Mouse (Mus musculus): Measurements from ENCODE around the gene Slc47a2. TPM values are rescaled to one million over a fixed set of nuclear protein-coding genes. Genes with fewer than 3 reads are reported as not detected.
"Not testable (repeated sequence)": the region's sequence is repeated elsewhere in the genome, so short reads cannot be mapped to it uniquely, and the experiment has no call there.

Gene Slc47a2
- total RNA-seq, 2 experiments from 2014 or later = not detected

DNA sequence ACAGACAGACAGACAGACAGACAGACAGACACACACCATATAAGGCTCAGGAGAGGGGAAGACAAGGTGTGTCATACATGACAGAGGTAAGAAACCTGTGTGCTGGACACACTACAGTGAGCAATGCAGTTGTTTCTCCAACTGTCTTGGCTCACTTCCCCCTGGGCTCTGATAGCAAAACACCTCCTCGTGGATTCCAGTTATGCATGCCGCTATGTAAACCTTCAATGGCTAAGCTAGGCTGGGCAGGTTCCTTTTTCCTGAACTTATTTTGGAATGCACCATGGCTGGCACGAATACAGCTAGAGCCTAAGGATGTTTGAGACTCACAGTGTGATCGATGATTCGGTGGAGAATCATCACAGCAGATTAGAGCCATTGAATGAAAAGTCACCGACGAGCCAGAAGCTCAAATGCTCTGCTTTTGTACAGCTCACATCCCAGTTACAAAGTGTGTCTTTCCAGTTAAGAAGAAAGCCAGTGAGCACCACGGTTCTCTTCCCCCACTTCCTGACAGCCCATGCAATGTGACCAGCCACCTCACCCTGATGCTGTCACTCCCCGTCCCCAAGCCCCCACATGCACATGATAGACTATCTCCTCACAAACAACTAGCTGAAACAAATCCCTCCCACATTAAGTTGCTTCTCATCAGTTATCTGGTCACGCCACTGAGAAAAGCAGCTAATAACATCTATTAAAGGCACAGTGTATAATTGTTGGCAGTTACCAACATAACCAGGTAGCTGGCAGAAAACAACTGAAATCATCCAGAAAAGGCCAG is 21.6 kb downstream of the Slc47a2 start:
- Histone ChIP-seq H3K4me3 (no peak overlapping the region), H3K27ac (no peak overlapping the region)
- intact Hi-C loops (cut with DNase I) = loop anchor here (2.0 kb wide), 1 partner anchor 64 kb away; no protein-coding TSS in a partner anchor
- no peak for TF ChIP-seq CTCF (IDR thresholded peaks at IDR 0.05)
- DNase-seq = no peak

DNA sequence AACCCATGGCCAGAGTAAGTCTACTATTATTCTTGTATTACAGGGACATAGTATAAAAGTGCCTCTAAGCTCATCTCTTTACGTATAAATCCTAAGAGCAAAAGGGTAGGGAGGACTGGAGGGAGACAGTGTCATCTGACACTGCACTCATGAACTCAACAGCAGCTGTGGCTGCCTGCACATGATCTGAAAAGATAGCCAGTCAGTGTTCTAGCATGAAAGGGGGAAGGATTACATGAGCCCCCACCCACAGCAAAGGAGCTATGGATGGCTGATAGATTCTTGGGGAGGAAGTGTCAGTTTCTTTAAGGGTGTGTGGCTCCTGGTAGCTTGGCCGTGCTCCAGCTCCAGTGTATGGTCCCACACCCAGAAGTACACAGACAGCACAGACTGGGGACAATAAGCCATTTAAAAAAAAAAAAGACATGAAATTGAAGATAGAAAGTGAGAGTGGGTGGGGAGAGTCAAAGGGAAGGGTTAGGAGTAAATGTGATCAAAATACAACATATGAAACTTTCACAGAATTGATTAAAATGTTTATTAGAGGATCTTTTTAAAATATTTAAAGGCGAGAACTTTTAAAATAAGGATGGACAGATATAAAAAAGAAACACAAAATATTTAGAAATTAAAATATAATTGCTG is 22.6 kb downstream of the Slc47a2 start:
- Histone ChIP-seq H3K27ac (peak overlapping the region; percentile 35; the same call in 1 of the 2 replicates), H3K4me3 (no peak overlapping the region)
- intact Hi-C loops (cut with DNase I) = loop anchor here (2.0 kb wide), 1 partner anchor 65 kb away; no protein-coding TSS in a partner anchor
- no peak for TF ChIP-seq CTCF (IDR thresholded peaks at IDR 0.05)
- no peak for DNase-seq

DNA sequence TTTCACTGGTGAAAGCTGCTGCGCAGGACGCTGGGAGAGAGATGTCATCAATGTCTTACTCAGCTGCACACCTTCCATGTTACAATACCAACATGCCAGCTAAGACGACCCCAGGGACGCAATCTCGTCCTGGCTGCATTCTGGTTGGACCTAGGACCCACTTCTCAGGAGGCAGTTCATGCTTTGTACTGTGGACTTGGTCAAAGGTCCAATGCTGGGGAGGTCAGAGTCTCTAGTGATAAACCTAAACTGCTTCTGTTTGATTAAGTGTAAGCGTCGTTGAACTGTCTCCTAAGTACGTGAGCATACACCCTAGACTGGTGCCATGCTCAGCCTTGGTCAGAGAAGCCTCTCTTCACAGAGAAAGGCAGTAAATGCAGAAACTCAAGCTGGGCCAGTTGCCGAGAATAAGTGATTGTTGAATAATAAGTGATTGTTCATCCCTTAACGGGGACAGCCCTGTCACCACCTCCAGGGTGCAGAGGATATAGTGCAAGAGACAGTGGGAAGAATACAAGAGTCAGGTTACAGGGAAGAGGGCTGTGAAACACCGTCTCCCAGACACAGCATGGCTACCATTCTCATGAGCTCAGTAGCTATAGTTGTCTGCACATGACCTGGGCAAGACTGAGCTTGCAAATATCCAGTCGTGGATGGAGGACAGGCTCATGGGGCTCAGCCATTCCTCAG is 23.3 kb downstream of the Slc47a2 start:
- DNase-seq = no peak
- no peak overlapping the region for H3K4me3 ChIP-seq
- intact Hi-C loops (cut with DNase I) = no loop called here
- H3K27ac ChIP-seq = peak overlapping the region; percentile 35; the same call in 1 of the 2 replicates
- TF ChIP-seq CTCF (IDR thresholded peaks at IDR 0.05) = no peak

DNA sequence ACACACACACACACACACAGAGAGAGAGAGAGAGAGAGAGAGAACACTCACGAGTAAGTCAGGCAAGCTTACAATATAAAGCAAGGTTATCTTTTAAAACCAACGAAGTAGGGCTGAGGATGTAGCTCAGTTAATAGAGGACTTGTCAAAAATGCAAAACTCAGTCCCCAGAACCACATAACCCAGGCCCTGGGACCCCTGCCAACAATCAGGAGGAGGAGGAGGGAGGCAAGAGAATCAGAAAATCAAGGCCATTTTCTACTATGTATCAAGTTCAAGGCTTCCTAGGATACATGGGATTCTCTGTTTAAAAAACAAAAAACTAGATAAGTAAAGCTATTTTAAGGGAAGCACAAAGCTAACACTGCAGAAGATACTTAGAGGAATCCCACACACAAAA is 25.8 kb downstream of the Slc47a2 start:
- no peak overlapping the region for H3K4me3 ChIP-seq

DNA sequence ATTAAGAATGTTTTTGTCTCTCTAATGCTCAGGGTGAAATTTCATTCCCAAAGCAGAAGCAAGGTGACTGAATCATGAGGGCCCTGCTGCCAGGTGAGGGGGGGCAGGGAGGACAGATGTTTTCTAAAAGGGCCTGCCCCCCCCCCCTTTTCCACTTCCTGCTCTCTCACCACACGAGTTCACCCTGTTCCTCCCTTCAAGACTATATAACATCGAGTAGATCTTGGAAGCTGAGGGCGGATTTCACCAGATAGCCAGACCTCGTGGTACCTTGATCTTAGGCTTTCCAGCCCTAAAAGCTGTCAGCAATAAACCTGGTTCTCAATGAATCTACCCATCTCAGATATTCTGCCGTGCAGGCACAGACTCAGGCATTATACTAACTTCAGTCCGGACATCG is 32.3 kb downstream of the Slc47a2 start:
- Histone ChIP-seq H3K27ac (no peak overlapping the region), H3K4me3 (no peak overlapping the region)
- intact Hi-C loops (cut with DNase I) = no loop called here
- TF ChIP-seq CTCF (IDR thresholded peaks at IDR 0.05) = no peak
- no peak for DNase-seq

More for the DNA sequence above, 25.8 kb downstream of the Slc47a2 start:
- TF ChIP-seq CTCF (IDR thresholded peaks at IDR 0.05) = no peak
- no peak for DNase-seq
- H3K27ac ChIP-seq = no peak overlapping the region
- intact Hi-C loops (cut with DNase I) = no loop called here

DNA sequence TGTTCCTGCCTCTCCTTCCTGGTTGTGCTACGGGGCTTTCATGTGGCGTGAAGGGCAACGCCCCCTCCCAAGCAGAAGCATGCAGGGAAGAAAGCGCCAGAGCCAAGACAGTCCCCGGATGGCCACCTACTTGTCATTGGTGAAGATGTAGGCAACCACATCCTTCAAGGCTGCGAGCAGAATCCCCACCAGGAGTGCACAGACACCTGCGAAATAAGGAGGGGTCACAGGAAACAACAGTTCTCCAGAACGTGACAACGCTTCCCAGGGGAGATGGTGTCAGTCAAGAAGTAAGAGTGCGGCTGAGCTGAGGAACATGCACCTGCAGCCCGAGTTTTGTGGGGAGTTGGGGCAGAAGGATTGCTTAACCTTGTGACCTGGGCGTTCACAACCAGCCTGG is 32.8 kb downstream of the Slc47a2 start:
- no peak for DNase-seq
- no peak overlapping the region for H3K4me3 ChIP-seq
- no peak for TF ChIP-seq CTCF (IDR thresholded peaks at IDR 0.05)
- intact Hi-C loops (cut with DNase I) = no loop called here
- no peak overlapping the region for H3K27ac ChIP-seq

DNA sequence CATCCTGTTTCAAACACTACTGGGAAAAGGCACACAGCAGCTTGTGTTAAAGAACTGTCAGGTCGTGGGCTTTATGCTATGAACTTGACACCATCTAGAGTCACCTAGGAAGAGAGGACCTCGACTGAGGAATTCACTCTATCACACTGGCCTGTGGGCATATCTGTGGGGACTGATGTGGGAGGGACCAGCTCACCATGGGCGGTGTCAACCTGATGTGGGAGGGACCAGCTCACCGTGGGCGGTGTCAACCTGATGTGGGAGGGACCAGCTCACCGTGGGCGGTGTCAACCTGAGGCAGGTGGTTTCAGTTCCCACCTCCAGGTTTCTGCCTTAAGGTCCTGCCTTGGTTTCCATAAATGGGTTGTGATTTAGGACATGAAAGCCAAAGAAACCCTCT is 34.9 kb downstream of the Slc47a2 start:
- no peak overlapping the region for H3K4me3 ChIP-seq
- intact Hi-C loops (cut with DNase I) = no loop called here
- DNase-seq = no peak
- no peak overlapping the region for H3K27ac ChIP-seq
- TF ChIP-seq CTCF (IDR thresholded peaks at IDR 0.05) = no peak

DNA sequence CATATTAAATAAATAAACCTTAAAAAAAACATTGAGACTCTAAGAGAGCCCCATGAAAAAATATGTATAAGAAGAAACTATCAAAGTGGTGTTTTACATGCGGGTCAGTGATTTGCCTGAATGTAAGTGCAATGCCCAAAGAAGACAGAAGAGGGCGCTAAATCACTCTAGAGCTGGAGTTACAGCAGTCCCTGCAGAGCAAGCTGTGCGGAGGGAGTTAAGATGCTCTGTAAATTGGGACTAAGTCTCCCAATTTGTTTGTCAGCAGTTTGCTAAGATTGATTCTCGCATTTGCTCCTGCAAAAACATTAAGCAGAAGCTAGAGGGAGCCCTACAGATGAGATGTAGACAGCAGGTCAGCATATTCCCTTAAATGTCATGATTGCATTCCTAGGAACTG is 37.3 kb downstream of the Slc47a2 start:
- intact Hi-C loops (cut with DNase I) = no loop called here
- peak; percentile 25 for DNase-seq
- peak; percentile 71 for TF ChIP-seq CTCF (IDR thresholded peaks at IDR 0.05)

DNA sequence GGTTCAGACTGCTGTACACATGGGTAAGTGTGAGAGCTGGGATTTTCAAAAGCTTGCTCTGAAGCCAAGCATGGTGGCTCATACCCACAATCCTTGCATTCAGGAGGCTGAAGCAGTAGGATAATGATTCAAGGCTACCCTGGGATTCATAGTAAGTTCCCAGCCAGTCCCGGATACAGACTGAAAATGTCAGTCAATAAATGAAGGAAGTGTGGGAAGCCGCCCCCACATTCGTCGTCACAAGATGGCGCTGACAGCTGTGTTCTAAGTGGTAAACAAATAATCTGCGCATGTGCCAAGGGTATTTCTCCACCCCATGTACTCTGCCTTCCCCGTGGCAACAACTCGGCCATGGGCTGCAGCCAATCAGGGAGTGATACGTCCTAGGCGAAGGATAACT is 38.1 kb downstream of the Slc47a2 start:
- H3K4me3 ChIP-seq; intact Hi-C loops (cut with DNase I); DNase-seq: not testable (repeated sequence)

More for the DNA sequence above, 37.3 kb downstream of the Slc47a2 start:
- no peak overlapping the region for H3K27ac ChIP-seq
- no peak overlapping the region for H3K4me3 ChIP-seq

DNA sequence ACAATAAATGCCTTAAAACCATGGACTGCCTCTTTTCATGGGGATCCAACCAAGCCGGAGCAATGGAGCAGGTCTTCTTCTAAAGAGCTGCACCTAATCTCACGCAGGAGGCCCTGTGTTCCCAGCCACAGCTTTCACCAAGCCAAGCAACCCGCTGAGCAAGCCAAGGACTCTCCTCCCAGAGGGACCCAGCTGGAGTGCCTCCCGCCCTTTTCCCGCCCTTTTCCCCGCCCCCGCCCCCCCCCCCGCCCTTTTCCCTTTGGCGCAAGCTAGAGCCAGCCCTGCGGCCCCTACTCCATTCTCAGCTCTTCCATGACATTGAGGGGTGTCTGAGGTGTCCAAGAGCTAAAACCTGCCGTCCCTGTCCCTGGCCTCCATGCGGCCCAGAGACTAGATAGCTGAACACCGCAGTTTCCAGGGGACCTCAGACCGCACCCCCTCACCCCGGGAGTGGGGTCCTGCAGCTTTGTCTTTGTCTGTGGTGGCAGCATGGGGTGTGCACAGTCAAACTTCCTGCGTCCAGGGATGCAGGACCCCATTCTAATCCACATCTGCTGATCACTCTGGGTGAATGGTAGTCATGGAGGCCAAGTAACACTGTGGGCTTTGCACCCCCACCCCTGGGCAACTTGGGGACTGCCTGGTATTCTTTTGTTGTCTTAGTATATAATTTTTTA is 41.8 kb downstream of the Slc47a2 start:
- H3K4me3 ChIP-seq = peak overlapping the region; percentile 48
- intact Hi-C loops (cut with DNase I) = no loop called here
- H3K27ac ChIP-seq = peak overlapping the region; percentile 63
- no peak for TF ChIP-seq CTCF (IDR thresholded peaks at IDR 0.05)
- peak; percentile 57 for DNase-seq

More for the DNA sequence above, 38.1 kb downstream of the Slc47a2 start:
- not testable (repeated sequence) for H3K27ac ChIP-seq

DNA sequence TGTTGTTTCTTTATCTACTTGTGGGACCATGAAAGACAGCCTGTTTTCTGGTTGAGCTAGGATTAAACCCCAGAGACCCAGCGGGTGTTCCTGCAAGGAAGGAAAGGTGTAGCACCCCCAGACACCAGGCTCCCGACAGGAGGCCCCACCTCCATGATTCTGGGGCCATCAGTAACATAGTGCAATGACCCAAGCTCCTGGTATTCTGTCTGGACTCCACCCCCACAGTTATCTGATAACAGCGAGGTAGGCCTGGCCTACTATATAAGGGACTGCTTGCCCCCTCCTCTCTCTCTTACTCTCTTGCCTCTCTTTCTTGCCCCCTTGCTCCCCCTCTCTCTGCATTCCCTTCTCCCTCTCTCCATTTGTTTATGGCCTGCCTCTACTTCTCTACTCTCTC is 42.5 kb downstream of the Slc47a2 start:
- Histone ChIP-seq H3K4me3 (no peak overlapping the region), H3K27ac (peak overlapping the region; percentile 63)
- no peak for DNase-seq
- intact Hi-C loops (cut with DNase I) = no loop called here
- TF ChIP-seq CTCF (IDR thresholded peaks at IDR 0.05) = no peak

DNA sequence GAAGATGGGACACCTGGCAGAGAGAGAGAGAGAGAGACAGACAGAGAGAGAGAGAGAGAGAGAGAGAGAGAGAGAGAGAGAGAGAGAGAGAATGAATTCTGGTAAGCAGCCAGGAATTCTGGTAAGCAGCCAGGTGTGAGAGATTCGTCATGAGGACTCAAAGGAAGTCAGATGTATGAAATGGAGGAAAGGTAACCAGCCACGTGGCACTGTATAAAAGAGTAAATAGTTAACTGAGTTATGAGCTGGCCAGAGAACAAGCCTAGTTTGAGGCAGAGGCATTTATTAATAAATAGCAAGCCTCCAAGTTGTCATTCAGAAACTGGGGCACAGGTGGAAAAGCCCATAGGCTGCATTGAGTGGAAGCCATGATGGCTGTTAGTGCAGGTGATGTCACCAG is 44.8 kb downstream of the Slc47a2 start:
- intact Hi-C loops (cut with DNase I) = no loop called here
- H3K4me3 ChIP-seq = no peak overlapping the region
- no peak overlapping the region for H3K27ac ChIP-seq
- no peak for DNase-seq
- TF ChIP-seq CTCF (IDR thresholded peaks at IDR 0.05) = no peak
